Mouse (Mus musculus) left cerebral cortex, adult 2 months (tissue): ENCODE results near the gene Prdm5. TPM values are rescaled to one million over a fixed set of nuclear protein-coding genes. Genes with fewer than 3 reads are reported as not detected.

Experiments
- DNase-seq, 2 experiments: peaks; one replicate each; pipeline ENCODE4 v3.0.0; 2021 to 2022; ENCODE audit warnings: low spot score in 2 of 2, mixed read lengths in 1 of 2; ENCODE audit errors: extremely low spot score in 1 of 2
- H3K27ac ChIP-seq: fragments of 200-600 bp; 2 replicates; pipeline ENCODE4 v1.8.1; 2022
- H3K4me3 ChIP-seq: fragments of 200-600 bp; 2 replicates; pipeline ENCODE4 v1.8.1; 2022
- CTCF ChIP-seq: fragments of 200-600 bp; IDR thresholded peaks from 2 replicates; pipeline ENCODE4 v1.8.1; 2022; ENCODE audit warnings: antibody characterized with exemption, mild to moderate bottlenecking, moderate library complexity
- intact Hi-C: fragments of 180-260 bp; cut with DNase I; formaldehyde crosslinking; loops from one replicate; pipeline ENCODE4 v1.15.1; 2025
- long read RNA-seq, 2 experiments: library from polyadenylated mRNA; stranded (forward); transcript quantifications; one replicate each; pipeline ENCODE4 v2.0.0; 2021; ENCODE audit warnings: borderline mapping rate in 2 of 2
- total RNA-seq, 2 experiments: library from RNA; stranded (reverse); gene quantifications; 2 replicates each; pipeline ENCODE4 v1.2.3; 2021

Gene Prdm5
- 1 to 10 TPM; 5.5 to 6.3 TPM for total RNA-seq
- long read RNA-seq, experiment 1: 0 reads
- long read RNA-seq, experiment 2, partial matches to known transcripts: 0 of 1 reads
- long read RNA-seq, experiment 2, other reads (novel, unspliced or antisense): 1 of 1 reads

DNA sequence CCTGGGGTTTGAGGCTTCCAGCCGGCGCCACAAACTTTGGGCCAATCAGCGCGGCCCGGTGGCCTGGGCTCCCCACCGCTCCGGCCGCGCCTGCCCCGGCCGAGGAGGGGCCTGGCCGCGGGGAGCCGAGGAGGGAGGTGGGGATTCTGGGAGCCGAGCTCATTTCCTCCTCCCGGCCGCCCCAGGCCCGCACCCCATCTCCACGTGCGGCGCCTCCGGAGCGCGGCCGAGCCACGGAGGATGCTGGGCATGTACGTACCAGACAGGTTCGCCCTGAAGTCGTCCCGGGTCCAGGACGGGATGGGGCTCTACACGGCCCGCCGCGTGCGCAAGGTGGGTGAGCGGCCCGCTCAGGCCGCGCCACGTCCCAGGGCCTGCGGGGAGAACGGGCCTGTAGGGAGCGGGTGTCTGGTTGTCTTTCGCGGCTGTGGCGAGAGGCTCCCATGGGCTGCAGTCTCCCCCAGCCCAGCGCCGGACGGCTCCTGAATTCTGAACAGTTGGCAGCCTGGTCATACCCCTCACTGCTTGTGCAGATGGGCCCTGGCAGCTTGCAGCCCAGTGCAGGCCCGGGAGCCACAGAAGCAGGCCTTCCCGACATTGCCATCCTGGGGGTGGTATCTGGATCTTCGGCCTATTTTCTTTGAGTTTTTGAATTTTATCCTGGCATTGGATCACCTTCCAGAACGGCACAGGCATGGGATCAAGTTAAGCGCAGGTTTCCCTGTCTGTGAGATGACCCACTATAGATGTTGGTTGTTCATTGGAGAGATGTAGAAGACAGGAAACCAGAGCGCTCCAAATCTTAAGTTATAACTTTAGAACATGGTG, at the start of gene Prdm5:
TSS of gene Prdm5 (plus strand) at position 128 of the 828 bp plus-strand sequence.
- Histone ChIP-seq H3K27ac (peak within 1 kb of the TSS; percentile 37), H3K4me3 (peak within 1 kb of the TSS; percentile 53)
- intact Hi-C loops: no loop called here
- TF ChIP-seq CTCF: no peak
- peak; percentile 35 to 40 for DNase-seq

DNA sequence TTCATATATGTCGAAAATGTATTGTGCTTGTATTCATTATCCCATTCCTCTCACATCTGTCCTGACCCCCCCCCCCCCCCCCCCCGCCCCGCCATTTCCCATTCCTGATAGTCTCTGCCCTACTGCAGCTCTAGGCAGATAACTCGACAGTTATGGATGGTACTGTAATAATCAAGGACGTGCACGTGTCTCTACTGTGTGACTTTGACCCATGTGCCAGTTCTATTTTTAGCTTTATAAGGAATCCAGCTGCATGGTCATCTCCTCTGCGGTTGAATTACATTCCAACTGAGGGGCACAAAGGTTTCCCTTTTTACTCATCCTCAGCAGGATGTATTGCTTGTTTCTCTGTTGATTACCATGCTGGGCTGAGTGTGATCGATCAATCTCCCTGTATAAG, 39.3 kb upstream of the Prdm5 start:
- Histone ChIP-seq H3K27ac (no peak overlapping the region), H3K4me3 (no peak overlapping the region)
- no peak for TF ChIP-seq CTCF
- DNase-seq: no peak
- intact Hi-C loops: no loop called here

DNA sequence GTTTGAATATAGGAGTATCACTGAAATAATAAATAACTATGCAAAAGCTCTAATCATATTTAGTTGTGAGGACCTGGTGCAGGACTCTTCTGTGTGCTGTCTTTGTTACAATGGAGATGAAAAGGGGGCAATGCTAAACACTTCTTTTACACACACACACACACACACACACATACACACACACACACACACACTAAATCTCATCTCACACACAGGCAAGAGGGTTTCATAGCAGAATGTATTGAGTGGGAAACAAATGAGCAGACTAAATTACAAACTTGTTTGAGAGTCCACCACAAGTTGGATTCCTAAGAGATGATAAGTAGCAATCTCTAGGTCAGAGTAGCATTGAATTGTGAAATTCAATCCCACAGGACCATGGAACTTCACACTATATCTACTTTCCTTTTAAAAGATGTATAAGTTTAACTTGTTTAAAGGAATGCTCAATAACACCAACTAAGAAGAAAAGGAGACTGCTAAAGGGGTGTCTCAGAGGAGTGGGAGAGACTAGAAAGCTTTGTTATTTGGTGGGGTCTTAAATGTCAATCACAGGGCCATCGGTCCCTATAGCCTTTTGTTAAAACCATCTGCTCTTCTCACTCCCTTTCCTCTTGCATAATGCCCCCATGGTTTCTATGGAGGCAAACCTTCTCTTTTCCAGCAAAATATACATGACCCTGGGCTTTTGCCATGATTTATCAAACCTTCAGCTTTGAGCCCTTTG, 35.5 kb upstream of the Prdm5 start:
- no peak for TF ChIP-seq CTCF
- H3K27ac ChIP-seq: no peak overlapping the region
- intact Hi-C loops: no loop called here
- no peak overlapping the region for H3K4me3 ChIP-seq
- DNase-seq: no peak

DNA sequence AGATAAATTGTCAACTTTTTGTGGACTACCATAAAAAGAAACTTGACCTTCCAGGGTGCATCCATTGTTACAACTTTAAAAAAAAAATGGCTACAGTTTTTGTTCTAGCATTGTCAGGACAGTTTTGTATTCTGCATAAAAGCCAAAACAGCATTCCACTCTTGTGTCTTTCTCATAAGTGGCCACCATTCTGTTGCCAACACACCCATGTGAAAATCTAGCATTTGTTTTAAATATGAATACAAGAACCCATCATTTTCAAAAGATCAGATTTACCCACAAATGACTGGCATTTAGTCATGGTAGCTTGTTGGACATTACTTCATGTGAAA, 35.0 kb upstream of the Prdm5 start:
- Histone ChIP-seq H3K4me3 (no peak overlapping the region), H3K27ac (no peak overlapping the region)
- intact Hi-C loops: no loop called here
- no peak for DNase-seq
- TF ChIP-seq CTCF: no peak

DNA sequence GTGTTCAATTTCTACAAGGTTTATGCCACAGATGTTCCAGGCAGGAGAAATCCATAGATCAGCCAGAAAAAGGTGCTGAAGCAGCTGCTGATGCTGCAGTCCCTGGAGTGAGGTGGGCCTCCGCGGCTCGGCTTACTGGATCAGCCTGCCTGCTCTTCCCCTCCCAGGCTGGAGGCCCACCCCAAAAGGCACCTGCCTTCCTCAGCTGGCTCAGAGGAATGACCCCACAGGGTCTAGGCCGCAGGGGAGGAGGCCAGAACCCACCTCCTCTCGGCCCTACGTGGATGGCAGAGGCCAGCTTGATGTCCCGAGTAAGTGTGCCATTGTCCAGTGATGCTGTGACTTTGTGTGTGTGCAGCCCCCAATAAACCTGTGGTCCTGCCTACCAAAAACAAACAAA, 20.6 kb upstream of the Prdm5 start:
- no peak for TF ChIP-seq CTCF
- intact Hi-C loops: no loop called here
- Histone ChIP-seq H3K4me3 (no peak overlapping the region), H3K27ac (no peak overlapping the region)
- no peak for DNase-seq

DNA sequence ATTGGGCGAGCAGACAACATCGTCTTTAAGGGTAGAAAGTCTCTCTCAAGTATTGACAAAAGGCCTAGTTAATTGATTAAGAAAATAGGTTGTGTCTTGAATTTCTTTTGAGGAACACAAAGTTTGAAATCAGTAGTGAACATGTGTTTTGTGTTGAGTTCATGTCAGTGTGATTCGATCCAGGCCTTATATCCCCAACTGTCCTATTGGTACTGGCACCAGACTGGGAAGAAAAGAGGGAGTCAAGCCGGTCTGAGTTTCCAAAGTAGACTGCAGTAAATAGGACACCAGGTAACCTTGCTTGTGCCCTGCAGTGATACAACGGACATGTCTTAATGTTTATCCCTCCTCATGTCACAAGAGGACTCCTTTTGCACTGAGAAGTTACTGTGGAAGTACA, 19.6 kb upstream of the Prdm5 start:
- Histone ChIP-seq H3K4me3 (no peak overlapping the region), H3K27ac (no peak overlapping the region)
- intact Hi-C loops: no loop called here
- TF ChIP-seq CTCF: no peak
- DNase-seq: no peak

DNA sequence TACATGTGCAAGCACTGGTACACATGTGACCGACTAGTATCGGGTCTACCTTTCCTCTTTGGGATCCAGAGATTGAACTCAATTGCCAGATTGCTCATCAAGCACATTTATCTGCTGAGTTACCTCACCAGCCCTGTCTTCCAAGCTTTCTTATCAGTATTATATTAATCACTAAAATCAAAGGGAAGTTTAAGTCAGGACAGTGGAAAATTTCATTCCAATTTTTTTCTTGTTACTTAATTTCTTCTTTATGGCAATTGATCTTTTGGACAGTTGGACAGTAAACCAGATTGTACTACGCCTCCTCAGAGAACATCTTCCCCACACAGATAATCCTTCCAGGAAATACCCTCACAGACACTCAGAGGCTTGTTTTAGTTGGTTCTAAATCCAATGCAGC, 18.7 kb upstream of the Prdm5 start:
- intact Hi-C loops: no loop called here
- H3K4me3 ChIP-seq: no peak overlapping the region
- no peak overlapping the region for H3K27ac ChIP-seq
- no peak for TF ChIP-seq CTCF
- DNase-seq: no peak

DNA sequence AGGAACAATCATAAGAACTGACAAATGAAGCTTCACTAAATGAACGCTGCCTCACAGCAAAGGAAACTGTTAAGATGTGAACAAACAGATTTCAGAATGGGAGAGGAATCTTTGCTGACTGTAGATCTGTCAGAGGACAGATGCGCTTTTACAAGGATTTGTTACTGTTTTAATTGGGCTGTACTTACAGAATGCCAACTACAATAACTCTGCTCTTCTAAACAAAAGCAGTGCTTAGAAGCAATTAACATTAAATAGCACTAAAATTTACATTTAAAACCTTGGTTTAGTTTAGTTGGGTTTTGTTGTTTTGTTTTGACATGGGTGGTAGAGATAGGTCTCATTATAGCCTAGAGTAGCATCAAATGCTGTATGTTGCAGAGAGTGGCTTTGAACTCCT, 14.3 kb upstream of the Prdm5 start:
- TF ChIP-seq CTCF: no peak
- intact Hi-C loops: no loop called here
- no peak for DNase-seq
- Histone ChIP-seq H3K4me3 (no peak overlapping the region), H3K27ac (no peak overlapping the region)

DNA sequence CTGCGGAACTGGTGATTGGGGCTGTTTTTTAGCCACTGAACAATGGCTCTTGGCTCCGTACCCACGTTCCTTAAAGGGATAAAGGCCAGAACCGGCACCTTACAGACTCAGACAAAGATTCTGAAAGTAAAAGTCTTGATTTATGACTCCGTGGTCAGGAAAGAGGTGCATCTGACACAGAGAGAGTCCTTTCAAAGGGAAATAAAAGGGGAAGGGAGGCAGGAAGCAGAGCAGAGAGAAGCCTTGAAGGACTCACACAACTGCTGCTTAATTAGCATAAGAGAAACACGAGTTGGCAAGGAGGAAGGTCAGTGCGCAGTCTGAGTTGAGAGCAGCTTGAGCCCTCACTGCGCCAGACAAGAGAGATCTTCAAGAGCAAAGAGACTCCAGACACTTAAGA, 13.7 kb upstream of the Prdm5 start:
- no peak for TF ChIP-seq CTCF
- no peak for DNase-seq
- Histone ChIP-seq H3K27ac (no peak overlapping the region), H3K4me3 (no peak overlapping the region)
- intact Hi-C loops: no loop called here

DNA sequence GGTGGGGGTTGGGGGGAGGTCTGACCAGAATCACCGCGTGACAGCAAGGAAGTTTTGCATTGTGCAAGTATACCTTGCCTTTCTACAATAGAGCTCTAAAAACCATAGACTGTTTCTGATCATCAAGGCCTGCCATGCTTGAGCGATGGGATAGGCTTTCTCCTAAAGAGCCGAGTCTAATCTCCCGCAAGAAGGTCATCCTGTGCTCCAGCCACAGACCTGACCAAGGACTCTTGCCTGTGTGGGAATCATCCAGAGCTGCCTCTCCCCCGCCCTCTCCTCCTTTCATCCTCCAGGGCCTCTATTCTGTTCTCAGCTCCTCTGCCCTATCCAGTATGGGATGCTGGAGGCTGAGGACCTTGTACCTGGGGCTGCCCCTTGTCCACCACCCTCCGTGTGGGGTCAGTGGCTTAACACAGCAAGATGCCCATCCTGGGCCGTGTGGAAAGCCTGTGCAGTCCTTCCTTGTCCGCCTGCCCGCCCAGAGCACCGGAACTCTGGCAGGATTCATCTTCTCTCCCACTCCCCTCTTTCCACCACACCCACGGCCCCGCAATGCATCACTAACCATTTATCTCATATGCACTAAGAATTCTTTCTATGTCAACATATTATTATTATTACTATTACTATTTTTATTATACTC, 12.9 kb upstream of the Prdm5 start:
- no peak for TF ChIP-seq CTCF
- intact Hi-C loops: no loop called here
- DNase-seq: no peak
- no peak overlapping the region for H3K4me3 ChIP-seq
- no peak overlapping the region for H3K27ac ChIP-seq

DNA sequence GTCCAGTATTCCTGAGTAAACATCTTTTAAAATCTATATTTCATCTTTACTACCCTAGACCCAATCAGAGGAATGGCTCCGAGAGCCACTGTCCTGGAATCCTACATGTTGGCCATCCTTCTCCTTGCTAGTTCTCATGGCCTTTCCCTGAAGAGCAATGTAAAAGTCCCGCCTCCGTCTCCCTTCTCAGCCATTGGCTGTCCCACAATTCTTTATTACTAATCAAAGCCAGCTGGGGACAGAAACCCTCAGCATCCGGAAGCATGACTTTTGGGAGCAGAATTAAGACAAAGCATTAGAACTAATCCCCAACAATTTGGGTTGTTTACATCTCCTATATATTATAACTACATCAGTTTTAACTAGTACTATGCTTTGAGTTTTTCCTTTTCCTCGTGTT, 10.9 kb upstream of the Prdm5 start:
- intact Hi-C loops: no loop called here

DNA sequence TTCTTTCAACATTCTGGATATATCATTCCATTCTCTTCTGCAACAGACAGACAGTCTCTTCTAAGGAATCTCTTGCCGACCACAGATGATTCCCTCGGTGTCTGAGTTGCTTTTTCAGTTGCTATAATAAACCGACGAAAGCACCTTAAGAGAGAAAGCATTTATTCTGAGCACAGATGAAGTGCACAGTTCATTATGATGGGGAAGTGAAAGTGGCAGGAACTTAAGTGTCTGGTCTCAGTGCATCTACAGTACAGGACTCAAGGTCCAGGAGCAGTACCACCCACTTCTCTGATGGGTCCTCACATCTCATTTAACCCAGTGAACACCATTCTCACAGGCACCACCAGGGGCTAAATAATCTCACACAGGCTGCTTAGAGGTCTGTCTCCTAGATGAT, 5.2 kb upstream of the Prdm5 start:
- intact Hi-C loops: no loop called here
- no peak for DNase-seq
- no peak overlapping the region for H3K4me3 ChIP-seq
- no peak for TF ChIP-seq CTCF
- no peak overlapping the region for H3K27ac ChIP-seq

More for the DNA sequence above, 10.9 kb upstream of the Prdm5 start:
- H3K4me3 ChIP-seq: no peak overlapping the region
- no peak overlapping the region for H3K27ac ChIP-seq
- TF ChIP-seq CTCF: no peak
- DNase-seq: no peak
